Mouse (Mus musculus) megakaryocyte, embryonic 14.5 days (primary cell): ENCODE measurements at regions not wholly inside any gene's neighbourhood (a gene's known extent, or its start where the extent isn't known, plus 50 kb on each side); places are given as distances from the start of the nearest gene placed in this dataset.

Experiments used
- H3K27me3 ChIP-seq: replicated peaks from 2 replicates; pipeline ENCODE3; 2012; ENCODE audit warnings: inconsistent platforms
- H3K36me3 ChIP-seq: replicated peaks from 2 replicates; pipeline ENCODE3; 2012; ENCODE audit warnings: low read length, inconsistent platforms, mixed read lengths
- H3K4me1 ChIP-seq: 2 replicates; pipeline ENCODE4 v1.6.1; 2012; ENCODE audit warnings: inconsistent platforms
- H3K4me3 ChIP-seq: replicated peaks from 2 replicates; pipeline ENCODE3; 2012; ENCODE audit warnings: moderate library complexity, mild to moderate bottlenecking, inconsistent platforms
- H3K9me3 ChIP-seq: 2 replicates; pipeline ENCODE4 v1.6.1; 2012; ENCODE audit warnings: inconsistent platforms
- FLI1 ChIP-seq: IDR thresholded peaks from 2 replicates; pipeline ENCODE4 v1.6.1; 2012; ENCODE audit warnings: low read length, inconsistent platforms, mixed read lengths
- GATA1 ChIP-seq: IDR thresholded peaks from 3 replicates; pipeline ENCODE4 v1.6.1; 2012; ENCODE audit warnings: mixed read lengths, low read length, inconsistent platforms, borderline replicate concordance

DNA sequence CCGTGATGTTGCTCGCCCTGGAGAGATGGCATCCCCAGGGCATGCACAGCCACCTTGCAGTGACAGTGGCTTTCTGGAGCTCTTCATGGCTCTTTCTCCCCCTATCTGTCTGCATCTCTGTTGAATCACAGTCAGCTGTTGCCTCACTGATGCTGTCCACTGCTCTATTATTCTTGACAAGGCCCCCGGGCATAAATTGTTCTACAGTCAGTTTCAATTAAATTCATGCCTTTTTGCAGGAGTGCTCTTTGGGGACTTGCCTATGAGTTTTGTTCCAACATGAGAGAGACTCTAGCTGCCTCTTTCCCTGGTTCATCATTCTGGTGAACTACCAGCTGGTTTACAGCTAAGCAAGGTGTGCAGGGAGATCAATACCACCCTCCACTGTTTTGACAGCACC lies 229.9 kb upstream of the Shh start:
- TF ChIP-seq GATA1 = no peak
- no peak for TF ChIP-seq FLI1
- Histone ChIP-seq H3K9me3 (no peaks in the 10 kb centered on the region), H3K36me3 (no peaks in the 10 kb centered on the region), H3K27me3 (no peaks in the 10 kb centered on the region), H3K4me1 (no peaks in the 10 kb centered on the region), H3K4me3 (no peak overlapping the region)

DNA sequence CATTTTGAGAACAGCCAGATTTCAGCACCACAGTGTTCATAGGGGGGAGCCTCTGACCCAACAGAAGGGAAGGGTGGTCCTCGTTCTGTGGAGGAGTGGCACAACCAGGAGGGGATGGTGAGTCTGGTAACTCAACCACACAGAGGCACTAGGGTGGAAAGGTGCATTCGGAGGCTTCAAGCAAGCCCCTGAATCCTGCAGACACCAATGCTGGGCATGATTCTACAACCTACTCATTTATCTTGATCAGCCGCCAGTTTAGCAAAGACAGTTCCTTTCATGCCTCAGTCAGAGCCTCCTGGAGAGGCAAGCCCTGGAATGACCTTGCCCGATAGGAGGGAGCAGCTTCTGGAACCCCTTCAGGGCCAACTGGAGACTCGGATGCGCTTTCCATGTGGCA lies 223.1 kb upstream of the Shh start:
- Histone ChIP-seq H3K9me3 (0 out of 2 replicates have a peak, but pooled peaks cover 12% of the 10 kb centered on the region), H3K27me3 (no peaks in the 10 kb centered on the region), H3K36me3 (no peaks in the 10 kb centered on the region), H3K4me3 (no peak overlapping the region), H3K4me1 (no peaks in the 10 kb centered on the region)
- TF ChIP-seq FLI1 (no peak), GATA1 (no peak)

DNA sequence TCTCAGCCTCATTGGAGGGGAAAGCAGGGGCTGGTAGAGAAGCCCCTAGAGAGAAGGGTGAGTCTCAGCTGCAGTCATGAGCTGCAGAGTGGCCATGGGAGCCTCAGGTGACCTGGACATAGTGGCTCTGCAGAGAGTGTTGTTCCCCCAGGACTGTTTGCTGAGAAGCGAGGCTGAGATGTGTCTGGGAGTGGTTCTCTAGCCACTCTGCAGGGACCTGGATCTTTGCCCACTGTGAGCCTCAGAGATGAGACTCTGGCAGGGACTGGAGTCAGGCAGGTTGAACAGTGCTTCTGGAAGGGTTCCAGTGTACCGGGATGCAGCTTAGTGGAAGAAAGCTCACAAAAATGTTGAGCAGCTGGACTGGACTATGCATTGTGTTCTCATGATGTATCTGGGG lies 222.6 kb upstream of the Shh start:
- no peaks in the 10 kb centered on the region for H3K4me1 ChIP-seq
- no peak overlapping the region for H3K4me3 ChIP-seq
- H3K9me3 ChIP-seq = 0 out of 2 replicates have a peak, but pooled peaks cover 12% of the 10 kb centered on the region
- no peaks in the 10 kb centered on the region for H3K27me3 ChIP-seq
- no peaks in the 10 kb centered on the region for H3K36me3 ChIP-seq
- TF ChIP-seq FLI1 = no peak
- TF ChIP-seq GATA1 = no peak

DNA sequence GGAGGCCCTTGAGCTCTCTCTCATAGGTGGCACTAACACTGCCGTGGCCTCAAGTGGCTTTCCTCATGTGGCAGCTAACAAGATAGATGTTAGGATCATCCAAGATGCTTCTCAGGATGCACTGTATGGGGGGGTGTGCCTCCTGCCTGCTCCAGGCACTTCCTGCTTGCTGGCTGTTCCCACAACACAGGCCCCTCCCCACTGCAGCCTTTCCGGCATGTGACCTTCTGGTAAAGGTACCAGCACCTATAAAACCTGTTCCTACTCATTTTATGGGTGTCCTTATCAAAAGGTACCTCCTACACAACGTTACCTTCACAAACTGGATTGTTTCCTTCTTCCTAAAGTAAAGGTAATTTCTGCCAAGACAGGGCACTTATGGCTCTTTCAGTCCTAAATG lies 222.1 kb upstream of the Shh start:
- Histone ChIP-seq H3K9me3 (0 out of 2 replicates have a peak, but pooled peaks cover 12% of the 10 kb centered on the region), H3K27me3 (no peaks in the 10 kb centered on the region), H3K36me3 (no peaks in the 10 kb centered on the region), H3K4me3 (no peak overlapping the region), H3K4me1 (no peaks in the 10 kb centered on the region)
- TF ChIP-seq FLI1 (no peak), GATA1 (no peak)

DNA sequence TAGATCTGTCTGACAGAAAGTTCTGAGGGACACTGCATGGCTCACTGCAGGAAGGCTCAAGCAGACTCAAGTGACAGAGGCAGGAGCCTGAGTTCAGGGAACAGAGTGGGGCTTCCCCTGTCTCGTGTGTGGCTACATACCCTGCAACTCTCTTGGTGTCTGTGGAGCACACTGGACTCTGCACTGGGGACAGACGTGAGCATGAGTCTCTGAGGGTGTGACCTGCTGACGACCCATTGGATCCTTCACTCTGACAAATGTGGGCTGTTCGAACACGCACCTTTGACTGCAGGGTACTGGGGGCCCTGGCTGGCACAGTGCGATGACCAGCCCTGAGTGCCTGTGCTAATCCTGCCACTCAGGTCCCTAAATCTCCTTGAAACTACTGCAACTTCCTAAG lies 215.8 kb upstream of the Shh start:
- Histone ChIP-seq H3K9me3 (peaks cover 22% of the 10 kb centered on the region; the same call in 1 of the 2 replicates), H3K4me1 (no peaks in the 10 kb centered on the region), H3K36me3 (no peaks in the 10 kb centered on the region), H3K4me3 (no peak overlapping the region), H3K27me3 (no peaks in the 10 kb centered on the region)
- TF ChIP-seq GATA1 = no peak

DNA sequence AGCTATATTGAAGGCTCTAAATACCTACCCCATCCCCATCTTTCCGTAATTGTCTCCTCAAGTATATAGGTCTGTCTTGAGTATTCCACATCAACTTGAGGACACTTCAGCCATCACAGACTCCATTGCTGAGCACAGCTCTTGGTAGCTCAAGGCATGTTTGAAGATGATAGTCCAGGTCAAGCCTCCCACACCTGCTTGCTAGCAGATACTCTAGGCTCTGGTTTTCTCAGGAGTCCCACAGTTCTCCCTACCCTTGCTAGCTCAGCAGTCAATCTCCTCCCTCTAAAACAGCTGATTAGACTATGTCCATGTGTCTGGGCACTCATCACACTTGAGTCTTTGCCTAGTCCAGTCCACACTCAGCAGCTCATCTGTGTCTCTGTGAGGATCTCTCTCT lies 213.3 kb upstream of the Shh start:
- no peak for TF ChIP-seq FLI1
- no peak for TF ChIP-seq GATA1
- H3K9me3 ChIP-seq = peaks cover 11% of the 10 kb centered on the region; the same call in 1 of the 2 replicates
- no peak overlapping the region for H3K4me3 ChIP-seq
- no peaks in the 10 kb centered on the region for H3K27me3 ChIP-seq
- no peaks in the 10 kb centered on the region for H3K36me3 ChIP-seq
- H3K4me1 ChIP-seq = no peaks in the 10 kb centered on the region

DNA sequence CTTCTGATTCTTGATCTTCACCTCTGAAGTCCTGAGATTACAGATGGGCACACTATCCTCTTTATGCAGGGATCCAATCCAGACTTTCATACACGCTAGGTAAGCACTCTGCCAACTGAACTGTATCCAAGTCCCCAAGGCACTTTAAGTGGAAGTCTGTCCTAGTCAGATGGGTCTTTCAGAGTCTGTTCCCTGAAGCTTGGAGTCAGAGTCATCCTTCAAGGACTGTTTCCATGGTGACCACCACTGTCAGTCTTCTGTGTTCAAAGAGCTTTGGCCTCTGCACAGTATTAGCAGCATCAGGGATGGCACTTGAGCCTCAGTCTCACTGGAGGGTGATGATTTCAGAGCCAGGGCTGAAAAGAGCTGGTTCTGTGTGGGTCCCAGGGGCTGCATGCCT lies 212.7 kb upstream of the Shh start:
- TF ChIP-seq FLI1 (no peak), GATA1 (no peak)
- Histone ChIP-seq H3K27me3 (no peaks in the 10 kb centered on the region), H3K4me3 (no peak overlapping the region), H3K36me3 (no peaks in the 10 kb centered on the region), H3K4me1 (no peaks in the 10 kb centered on the region), H3K9me3 (peaks cover 11% of the 10 kb centered on the region; the same call in 1 of the 2 replicates)

DNA sequence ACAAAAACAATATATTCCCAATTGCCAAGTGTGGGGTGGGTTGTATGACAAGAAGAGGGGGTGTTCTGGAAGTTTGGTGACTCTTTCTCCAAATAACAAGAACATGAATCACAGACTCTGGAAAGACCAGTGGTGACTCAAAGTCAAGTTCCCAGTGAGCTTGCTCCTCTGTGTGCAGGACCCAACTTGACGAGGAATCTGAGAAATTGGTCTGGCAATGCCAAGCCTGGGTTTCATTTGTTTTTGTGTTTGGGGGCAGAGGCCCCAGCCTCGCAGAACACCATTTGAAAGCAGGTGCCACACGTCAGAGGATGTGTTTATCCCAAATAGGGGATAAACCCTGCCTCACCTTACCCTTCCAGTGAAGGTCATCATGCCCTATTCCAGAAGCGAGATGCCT lies 163.1 kb upstream of the Shh start:
- Histone ChIP-seq H3K27me3 (no peaks in the 10 kb centered on the region), H3K9me3 (no peaks in the 10 kb centered on the region), H3K4me3 (no peak overlapping the region), H3K4me1 (no peaks in the 10 kb centered on the region), H3K36me3 (no peaks in the 10 kb centered on the region)
- no peak for TF ChIP-seq FLI1
- TF ChIP-seq GATA1 = no peak

DNA sequence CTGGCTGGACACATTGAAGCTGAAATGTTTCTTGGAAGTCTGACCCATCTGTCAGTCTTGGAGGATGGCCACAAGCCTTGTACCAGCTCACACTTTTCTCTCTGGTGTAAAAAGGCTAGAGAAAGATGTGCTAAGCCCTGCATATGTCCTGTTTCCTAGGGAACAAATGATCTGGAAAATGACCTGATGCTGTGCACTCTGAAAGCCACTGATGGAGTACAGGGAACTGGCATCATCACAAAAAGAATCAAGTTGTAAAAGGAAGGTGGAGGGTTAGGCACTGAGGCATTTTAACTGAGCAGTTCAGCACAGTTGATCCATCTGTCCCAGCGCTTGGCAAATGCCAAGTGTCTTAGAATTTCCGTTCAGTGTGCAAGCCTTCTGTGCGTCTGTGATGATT lies 144.8 kb upstream of the Shh start:
- Histone ChIP-seq H3K4me1 (no peaks in the 10 kb centered on the region), H3K27me3 (no peaks in the 10 kb centered on the region), H3K4me3 (no peak overlapping the region), H3K36me3 (no peaks in the 10 kb centered on the region), H3K9me3 (no peaks in the 10 kb centered on the region)
- no peak for TF ChIP-seq FLI1
- TF ChIP-seq GATA1 = no peak

DNA sequence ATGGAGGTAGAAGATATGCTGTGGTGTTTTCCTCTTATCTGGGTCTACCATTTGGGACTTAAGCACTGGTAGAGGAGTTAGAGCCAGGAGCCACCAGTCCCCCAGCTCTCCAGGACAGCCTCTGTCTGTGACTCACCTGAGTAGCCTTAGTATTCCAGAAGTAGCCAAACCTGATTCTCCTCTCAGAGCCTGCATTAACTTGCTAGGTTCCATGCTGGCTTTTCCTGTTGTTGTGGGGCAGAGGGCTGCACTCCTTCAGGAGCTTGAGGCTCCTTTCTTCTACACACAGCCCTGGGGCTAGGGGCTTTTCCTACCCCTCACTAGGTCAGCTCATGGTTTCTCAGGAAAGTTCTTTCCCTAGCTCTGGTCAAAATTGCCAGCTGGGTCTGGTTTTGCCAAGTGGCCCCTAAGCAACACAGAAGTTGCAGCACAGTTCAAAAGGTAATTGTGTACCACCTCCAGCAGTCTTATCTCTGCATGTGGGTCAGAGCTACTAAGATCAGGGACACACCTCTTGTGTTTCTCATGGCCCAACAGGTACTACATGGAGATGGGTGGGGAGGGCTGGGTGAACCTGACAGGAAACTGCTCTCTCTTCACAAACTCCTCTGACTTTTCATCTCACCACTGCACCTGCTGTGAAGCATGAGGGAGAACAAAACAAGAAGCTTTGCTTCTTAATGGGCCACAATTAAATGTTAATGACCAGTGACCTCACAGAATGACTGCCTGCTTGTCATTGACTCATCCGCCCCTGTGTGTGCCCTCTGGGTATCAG lies 129.7 kb upstream of the Shh start:
- H3K9me3 ChIP-seq = peaks cover 5% of the 10 kb centered on the region; the same call in 1 of the 2 replicates
- TF ChIP-seq GATA1 = no peak
- no peak for TF ChIP-seq FLI1
- no peak overlapping the region for H3K4me3 ChIP-seq
- no peaks in the 10 kb centered on the region for H3K4me1 ChIP-seq
- no peaks in the 10 kb centered on the region for H3K27me3 ChIP-seq
- no peaks in the 10 kb centered on the region for H3K36me3 ChIP-seq
